ENCODE assay signal across 7 mouse cellular contexts in genomic region chr13:100650550-100651438, GRCm38 (mm10). TPM values are rescaled to one million over a fixed set of nuclear protein-coding genes. Genes with fewer than 3 reads are reported as not detected.
DNase-seq lines count a peak whose midpoint lies in the region; ATAC-seq and TF ChIP-seq lines count a peak whose summit lies in the region.

TSS of gene Ak6 (plus strand) at chr13:100650979.
TSS of gene Rad17 (minus strand) at chr13:100651051.

- H3K9me3 ChIP-seq in intestine, postnatal 0 days (ENCODE audit: control insufficient read depth): no peaks in the 10 kb centered on the region
- no peaks in the 10 kb centered on the region for H3K9me3 ChIP-seq in midbrain, embryonic 12.5 days

- no peaks in the 10 kb centered on the region for H3K4me1 ChIP-seq in intestine, postnatal 0 days (replicated peaks; ENCODE audit: control insufficient read depth, insufficient read depth, low read length)
- H3K4me1 ChIP-seq in midbrain, embryonic 12.5 days: peaks cover 12% of the 10 kb centered on the region
- peaks cover 5% of the 10 kb centered on the region; the same call in 1 of the 2 replicates for H3K4me1 ChIP-seq in small intestine, adult 2 months (ENCODE audit: control insufficient read depth, insufficient read depth, insufficient read length, low read length)

- peak within 1 kb of the TSS; percentile 75 for H3K4me2 ChIP-seq in intestine, postnatal 0 days (replicated peaks; ENCODE audit: low read depth)
- peak within 1 kb of the TSS; percentile 90 for H3K4me2 ChIP-seq in midbrain, embryonic 12.5 days (replicated peaks)

- peak; percentile 91 for DNase-seq in adrenal gland, adult 8-10 months
- DNase-seq in embryo, embryonic 9.5 days (ENCODE audit: extremely low spot score): peak; percentile 94
- DNase-seq in gastrocnemius, postnatal 4 days (ENCODE audit: low spot score in 2 of 2): peak; percentile 86 to 95
- peak; percentile 96 for DNase-seq in left cerebral cortex, postnatal 4 days

- intact Hi-C loops in left cerebral cortex, postnatal 4 days (cut with DNase I): no loop called here

- TF ChIP-seq POLR2A in small intestine, adult 2 months (IDR thresholded peaks at IDR 0.05; ENCODE audit: low read depth, low read length): peak; percentile 33

- peak within 1 kb of the TSS; percentile 87 for H3K9ac ChIP-seq in intestine, postnatal 0 days (ENCODE audit: low read depth, low read length)
- H3K9ac ChIP-seq in midbrain, embryonic 12.5 days (replicated peaks): peak within 1 kb of the TSS; percentile 86

- peak; percentile 99 for ATAC-seq in intestine, postnatal 0 days
- peak; percentile 98 for ATAC-seq in midbrain, embryonic 12.5 days (ENCODE audit: low FRiP score, low read depth)

- peaks cover 5% of the 10 kb centered on the region; the same call in 1 of the 2 replicates for H3K36me3 ChIP-seq in intestine, postnatal 0 days (ENCODE audit: control insufficient read depth, insufficient read depth)
- H3K36me3 ChIP-seq in midbrain, embryonic 12.5 days: peaks cover 19% of the 10 kb centered on the region
- peaks cover 8% of the 10 kb centered on the region for H3K36me3 ChIP-seq in small intestine, adult 2 months (ENCODE audit: control insufficient read depth, insufficient read depth, low read length)

- H3K4me3 ChIP-seq in intestine, postnatal 0 days (ENCODE audit: low read depth, low read length): peak within 1 kb of the TSS; percentile 75
- peak within 1 kb of the TSS; percentile 89 for H3K4me3 ChIP-seq in midbrain, embryonic 12.5 days
- H3K4me3 ChIP-seq in small intestine, adult 2 months (ENCODE audit: low read depth, low read length): peak within 1 kb of the TSS; percentile 90

- under 1% methylated on average over 67 of the region's 73 CpGs for WGBS in intestine, postnatal 0 days
- WGBS in midbrain, embryonic 12.5 days: under 1% methylated on average over 58 of the region's 73 CpGs
- WGBS in small intestine, adult 2 months: under 1% methylated on average over 73 of the region's 73 CpGs

- H3K27me3 ChIP-seq in intestine, postnatal 0 days (replicated peaks; ENCODE audit: control insufficient read depth, insufficient read depth, low read length): no peaks in the 10 kb centered on the region
- H3K27me3 ChIP-seq in midbrain, embryonic 12.5 days: no peaks in the 10 kb centered on the region
- H3K27me3 ChIP-seq in small intestine, adult 2 months (ENCODE audit: control insufficient read depth, insufficient read depth, low read length): no peaks in the 10 kb centered on the region

- peak; percentile 58 for TF ChIP-seq CTCF in intestine, postnatal 0 days (IDR thresholded peaks at IDR 0.05; ENCODE audit: low read depth)
- TF ChIP-seq CTCF in small intestine, adult 2 months (IDR thresholded peaks at IDR 0.05; ENCODE audit: extremely low read depth, insufficient read length, insufficient replicate concordance, low read depth, low read length): no peak; the same call in 1 of the 2 replicates

- H3K27ac ChIP-seq in intestine, postnatal 0 days (ENCODE audit: low read depth, low read length): peak within 1 kb of the TSS; percentile 93
- H3K27ac ChIP-seq in midbrain, embryonic 12.5 days (replicated peaks): peak within 1 kb of the TSS; percentile 96
- peak within 1 kb of the TSS; percentile 89 for H3K27ac ChIP-seq in small intestine, adult 2 months (ENCODE audit: insufficient read depth, low read depth, low read length)

RNA-seq across cellular contexts. Expression of gene Ak6, which starts in this region (rescaled TPM):
- total RNA-seq in adrenal gland, adult 8-10 months (2022): 10 to 100 TPM; 63.5 to 73.0 (median 71.1) TPM
- 10 to 100 TPM; 72.5 to 74.0 TPM for total RNA-seq in gastrocnemius, postnatal 4 days (2021)
- polyA plus RNA-seq in intestine, postnatal 0 days (2015; fragmentation: Nextera tagmentation; extraction: Ambion mirVana): 143 and 156 TPM in 2 replicates
- total RNA-seq in left cerebral cortex, postnatal 4 days (2021): 100 to 1,000 TPM; 129 to 141 TPM
- 292 and 301 TPM in 2 replicates for polyA plus RNA-seq in midbrain, embryonic 12.5 days (2016; fragmentation: Nextera tagmentation; extraction: Ambion mirVana)
- polyA plus RNA-seq in small intestine, adult 2 months (2012; rRNA removed): 5.5 and 10.0 TPM in 2 replicates

RNA-seq across cellular contexts. Expression of gene Rad17, which starts in this region (rescaled TPM):
- total RNA-seq in adrenal gland, adult 8-10 months (2022): 10 to 100 TPM; 20.8 to 24.1 (median 22.3) TPM
- total RNA-seq in gastrocnemius, postnatal 4 days (2021): 10 to 100 TPM; 14.7 to 15.4 TPM
- polyA plus RNA-seq in intestine, postnatal 0 days (2015; fragmentation: Nextera tagmentation; extraction: Ambion mirVana): 10.3 and 11.1 TPM in 2 replicates
- 10 to 100 TPM; 15.3 to 16.0 TPM for total RNA-seq in left cerebral cortex, postnatal 4 days (2021)
- polyA plus RNA-seq in midbrain, embryonic 12.5 days (2016; fragmentation: Nextera tagmentation; extraction: Ambion mirVana): 22.5 and 23.7 TPM in 2 replicates
- polyA plus RNA-seq in small intestine, adult 2 months (2012; rRNA removed): 0.42 and 0.75 TPM in 2 replicates

Comparison
In these comparisons a context has a peak if more than half of its experiments do, and no peak if none do; other contexts are left out.
1. Peak in every context shown above with its lines: DNase-seq, ATAC-seq, H3K4me3 ChIP-seq and H3K27ac ChIP-seq.
2. RNA of gene Ak6 (polyA plus RNA-seq): 292 to 301 TPM in midbrain, embryonic 12.5 days and 143 to 156 TPM in intestine, postnatal 0 days; 5.5 to 10.0 TPM in small intestine, adult 2 months; every median in the first group is over 10 times any median in the second.